Mouse (Mus musculus) MEL (cell line): ENCODE data around the gene Trim2. TPM values are rescaled to one million over a fixed set of nuclear protein-coding genes. Genes with fewer than 3 reads are reported as not detected.

Experiments used
- DNase-seq: peaks from one replicate; pipeline ENCODE4 v3.0.0; 2011; ENCODE audit warnings: low read depth, low spot score
- H3K27ac ChIP-seq: 2 replicates; pipeline ENCODE4 v1.5.1; 2012; ENCODE audit warnings: low read depth, mild to moderate bottlenecking, control low read depth, low read length, moderate library complexity; ENCODE audit not compliant: control insufficient read depth
- H3K27me3 ChIP-seq, 2 experiments: fragments of 150-350 bp in 1 of 2; sonication (generic) in 1 of 2; 2 replicates each; pipeline ENCODE4 v1.6.1; 2012; ENCODE audit warnings: low read length in 2 of 2, mild to moderate bottlenecking in 2 of 2, improper control_type of control experiment in 1 of 2, moderate library complexity in 1 of 2; ENCODE audit not compliant: insufficient read depth in 2 of 2, control insufficient read depth in 1 of 2
- H3K36me3 ChIP-seq, 2 experiments: 2 replicates each; pipeline ENCODE4 v1.6.1; 2012 to 2014; ENCODE audit warnings: low read length in 2 of 2, improper control_type of control experiment in 1 of 2, inconsistent platforms in 1 of 2, mild to moderate bottlenecking in 1 of 2; ENCODE audit not compliant: insufficient read depth in 2 of 2, control insufficient read depth in 1 of 2
- H3K4me1 ChIP-seq, 2 experiments: fragments of 150-350 bp in 1 of 2; sonication (generic) in 1 of 2; 2 replicates each; pipeline ENCODE4 v1.6.1; 2012; ENCODE audit warnings: low read length in 2 of 2, improper control_type of control experiment in 1 of 2, mild to moderate bottlenecking in 1 of 2; ENCODE audit not compliant: insufficient read depth in 2 of 2, control insufficient read depth in 1 of 2
- H3K4me3 ChIP-seq, 2 experiments: fragments of 150-350 bp in 1 of 2; sonication (generic) in 1 of 2; 2 replicates each; pipeline ENCODE4 v1.5.1; 2012; ENCODE audit warnings: low read depth in 2 of 2, low read length in 2 of 2, mild to moderate bottlenecking in 2 of 2, moderate library complexity in 2 of 2, control low read depth in 1 of 2, improper control_type of control experiment in 1 of 2; ENCODE audit not compliant: control insufficient read depth in 1 of 2, insufficient read depth in 1 of 2
- H3K79me2 ChIP-seq: 2 replicates; pipeline ENCODE4 v1.6.1; 2012; ENCODE audit warnings: mild to moderate bottlenecking, low read length, moderate library complexity; ENCODE audit not compliant: control insufficient read depth, poor library complexity, insufficient read depth
- H3K9ac ChIP-seq: 2 replicates; pipeline ENCODE4 v1.6.1; 2012; ENCODE audit warnings: low read depth, mild to moderate bottlenecking, control low read depth, low read length, moderate library complexity; ENCODE audit not compliant: control insufficient read depth, poor library complexity, severe bottlenecking
- H3K9me3 ChIP-seq: fragments of 150-350 bp; sonication (generic); replicated peaks from 2 replicates; pipeline ENCODE4 v1.6.1; 2012; ENCODE audit warnings: mild to moderate bottlenecking, low read length, improper control_type of control experiment, moderate library complexity; ENCODE audit not compliant: insufficient read depth
- BHLHE40 ChIP-seq: IDR thresholded peaks from 2 replicates; pipeline ENCODE4 v1.6.1; 2012; ENCODE audit warnings: low read depth, mild to moderate bottlenecking, inconsistent platforms, low read length, improper control_type of control experiment, borderline replicate concordance
- CHD2 ChIP-seq: IDR thresholded peaks from 2 replicates; pipeline ENCODE4 v1.6.1; 2011; ENCODE audit warnings: low read length, improper control_type of control experiment
- CTCF ChIP-seq, 3 experiments: IDR thresholded peaks in 2 of 3; conservative IDR thresholded peaks in 1 of 3; 2 replicates each; pipeline ENCODE4 v1.5.1; 2011 to 2012; ENCODE audit warnings: low read length in 3 of 3, low read depth in 2 of 3, mild to moderate bottlenecking in 2 of 3, improper control_type of control experiment in 1 of 3, inconsistent platforms in 1 of 3, mixed read lengths in 1 of 3, moderate library complexity in 1 of 3; ENCODE audit not compliant: control insufficient read depth in 1 of 3, insufficient read depth in 1 of 3, poor library complexity in 1 of 3, severe bottlenecking in 1 of 3
- E2F4 ChIP-seq: IDR thresholded peaks from 2 replicates; pipeline ENCODE4 v1.6.1; 2011; ENCODE audit warnings: low read depth, low read length, improper control_type of control experiment, borderline replicate concordance
- ELF1 ChIP-seq: IDR thresholded peaks from 2 replicates; pipeline ENCODE4 v1.6.1; 2014; ENCODE audit warnings: low read depth, mild to moderate bottlenecking, inconsistent platforms, low read length, improper control_type of control experiment, moderate library complexity
- EP300 ChIP-seq, 2 experiments: IDR thresholded peaks; 2 replicates each; pipeline ENCODE4 v1.6.1; 2011; ENCODE audit warnings: improper control_type of control experiment in 2 of 2, low read length in 2 of 2, low read depth in 1 of 2, mild to moderate bottlenecking in 1 of 2
- ETS1 ChIP-seq: IDR thresholded peaks from 2 replicates; pipeline ENCODE4 v1.6.1; 2012; ENCODE audit warnings: low read depth, mild to moderate bottlenecking, inconsistent platforms, low read length, improper control_type of control experiment, moderate library complexity
- GATA1 ChIP-seq: IDR thresholded peaks from 2 replicates; pipeline ENCODE4 v1.6.1; 2011; ENCODE audit warnings: low read depth, low read length, improper control_type of control experiment
- HCFC1 ChIP-seq: IDR thresholded peaks from 2 replicates; pipeline ENCODE4 v1.6.1; 2012; ENCODE audit warnings: low read depth, mild to moderate bottlenecking, inconsistent platforms, low read length, improper control_type of control experiment, moderate library complexity
- JUND ChIP-seq: IDR thresholded peaks from 2 replicates; pipeline ENCODE4 v1.6.1; 2011; ENCODE audit warnings: low read depth, mild to moderate bottlenecking, improper control_type of control experiment, low read length
- KAT2A ChIP-seq: conservative IDR thresholded peaks from 2 replicates; pipeline ENCODE4 v1.6.1; 2012; ENCODE audit warnings: low read depth, low read length, improper control_type of control experiment, inconsistent platforms
- MAFK ChIP-seq: IDR thresholded peaks from 2 replicates; pipeline ENCODE4 v1.6.1; 2011; ENCODE audit warnings: low read depth, mild to moderate bottlenecking, low read length, improper control_type of control experiment, borderline replicate concordance
- MAZ ChIP-seq: IDR thresholded peaks from 2 replicates; pipeline ENCODE4 v1.6.1; 2012; ENCODE audit warnings: low read depth, mild to moderate bottlenecking, inconsistent platforms, low read length, improper control_type of control experiment
- MYB ChIP-seq: IDR thresholded peaks from 2 replicates; pipeline ENCODE4 v1.6.1; 2011; ENCODE audit warnings: mild to moderate bottlenecking, low read depth, low read length, improper control_type of control experiment
- NRF1 ChIP-seq: IDR thresholded peaks from 2 replicates; pipeline ENCODE4 v1.6.1; 2014; ENCODE audit warnings: low read depth, mild to moderate bottlenecking, inconsistent platforms, low read length, improper control_type of control experiment, moderate library complexity; ENCODE audit not compliant: poor library complexity, insufficient read depth, severe bottlenecking
- POLR2A ChIP-seq, 2 experiments: IDR thresholded peaks; 2 replicates each; pipeline ENCODE4 v1.6.1; 2011 to 2012; ENCODE audit warnings: low read length in 2 of 2, mild to moderate bottlenecking in 2 of 2, control low read depth in 1 of 2, improper control_type of control experiment in 1 of 2, low read depth in 1 of 2, moderate library complexity in 1 of 2; ENCODE audit not compliant: control insufficient read depth in 1 of 2, insufficient read depth in 1 of 2, poor library complexity in 1 of 2
- POLR2AphosphoS5 ChIP-seq: IDR thresholded peaks from 2 replicates; pipeline ENCODE4 v1.6.1; 2012; ENCODE audit warnings: low read depth, borderline replicate concordance, mild to moderate bottlenecking, inconsistent platforms, low read length, moderate library complexity, mixed read lengths
- RCOR1 ChIP-seq: IDR thresholded peaks from 2 replicates; pipeline ENCODE4 v1.6.1; 2012; ENCODE audit warnings: low read depth, mild to moderate bottlenecking, inconsistent platforms, low read length, improper control_type of control experiment
- SIN3A ChIP-seq: IDR thresholded peaks from 2 replicates; pipeline ENCODE4 v1.6.1; 2012; ENCODE audit warnings: low read length, improper control_type of control experiment, inconsistent platforms
- SMC3 ChIP-seq: IDR thresholded peaks from 2 replicates; pipeline ENCODE4 v1.6.1; 2011; ENCODE audit warnings: low read depth, low read length, improper control_type of control experiment
- TAL1 ChIP-seq: IDR thresholded peaks from 2 replicates; pipeline ENCODE4 v1.6.1; 2012; ENCODE audit warnings: mild to moderate bottlenecking, inconsistent platforms, low read length, moderate library complexity, mixed read lengths
- TBP ChIP-seq: IDR thresholded peaks from 2 replicates; pipeline ENCODE4 v1.8.0; 2011; ENCODE audit warnings: low read depth, low read length, improper control_type of control experiment
- TCF12 ChIP-seq: IDR thresholded peaks from 2 replicates; pipeline ENCODE4 v1.6.1; 2014; ENCODE audit warnings: low read depth, mild to moderate bottlenecking, inconsistent platforms, low read length, improper control_type of control experiment, moderate library complexity
- UBTF ChIP-seq: IDR thresholded peaks from 2 replicates; pipeline ENCODE4 v1.6.1; 2012; ENCODE audit warnings: low read depth, mild to moderate bottlenecking, inconsistent platforms, low read length, improper control_type of control experiment, moderate library complexity, borderline replicate concordance; ENCODE audit not compliant: insufficient read depth
- USF1 ChIP-seq: IDR thresholded peaks from 2 replicates; pipeline ENCODE4 v1.6.1; 2014; ENCODE audit warnings: low read depth, mild to moderate bottlenecking, inconsistent platforms, low read length, improper control_type of control experiment, moderate library complexity
- USF2 ChIP-seq, 2 experiments: IDR thresholded peaks; 2 replicates each; pipeline ENCODE4 v1.6.1; 2011 to 2012; ENCODE audit warnings: improper control_type of control experiment in 2 of 2, low read length in 2 of 2, borderline replicate concordance in 1 of 2, inconsistent platforms in 1 of 2, low read depth in 1 of 2, mild to moderate bottlenecking in 1 of 2; ENCODE audit not compliant: insufficient read depth in 1 of 2
- ZC3H11A ChIP-seq: IDR thresholded peaks from 2 replicates; pipeline ENCODE4 v1.6.1; 2012; ENCODE audit warnings: low read depth, mild to moderate bottlenecking, inconsistent platforms, low read length, improper control_type of control experiment
- ZKSCAN1 ChIP-seq: IDR thresholded peaks from 2 replicates; pipeline ENCODE4 v1.6.1; 2012; ENCODE audit warnings: low read depth, mild to moderate bottlenecking, inconsistent platforms, low read length, improper control_type of control experiment, moderate library complexity
- ZMIZ1 ChIP-seq: IDR thresholded peaks from 2 replicates; pipeline ENCODE4 v1.6.1; 2012; ENCODE audit warnings: low read depth, mild to moderate bottlenecking, inconsistent platforms, low read length, improper control_type of control experiment, moderate library complexity
- ZNF384 ChIP-seq: IDR thresholded peaks from 2 replicates; pipeline ENCODE4 v1.6.1; 2012; ENCODE audit warnings: low read depth, mild to moderate bottlenecking, inconsistent platforms, low read length, improper control_type of control experiment
- polyA plus RNA-seq, 2 experiments: library from polyadenylated mRNA; stranded (reverse) in 1 of 2; unstranded in 1 of 2; fragments of >175 nt in 1 of 2; fragments of >200 nt in 1 of 2; gene quantifications; 2 replicates each; pipeline versions ENCODE4 v1.2.1 to v1.2.4; 2012; ENCODE audit warnings: low replicate concordance in 2 of 2, low read depth in 1 of 2; ENCODE audit not compliant: insufficient read length in 2 of 2, insufficient read depth in 1 of 2, missing spikeins in 1 of 2
- total RNA-seq: library from RNA; depleted of rRNA; stranded (reverse); fragments of 300-350 nt; gene quantifications from 2 replicates; pipeline ENCODE4 v1.2.3, GENCODE M21; 2012

Trim2 gene
- total and polyA plus RNA-seq, 3 experiments: 1.7 to 4.4 TPM; not detected in 1

DNA sequence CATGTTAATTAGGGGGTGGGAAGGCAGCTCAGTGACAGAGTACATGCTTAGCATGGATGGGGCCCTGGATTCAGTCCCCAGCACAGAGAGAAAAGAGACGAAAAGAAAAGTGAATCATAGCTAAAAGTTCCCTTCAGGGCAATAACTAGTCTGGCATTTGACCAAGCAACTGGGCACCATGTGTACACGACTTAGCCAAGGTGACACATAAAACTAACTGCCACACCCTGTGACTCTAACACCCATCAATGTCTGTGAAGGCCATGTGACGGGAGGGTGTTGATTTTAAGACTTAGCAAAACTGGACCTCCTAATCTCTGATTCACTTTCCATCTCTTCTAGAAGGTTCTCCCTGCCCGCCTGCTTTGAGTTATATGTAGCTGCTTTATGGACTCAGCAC lies 12.2 kb upstream of the Trim2 start:
- no peak for TF ChIP-seq SMC3
- TF ChIP-seq MAZ: no peak
- no peak for TF ChIP-seq E2F4
- no peak for TF ChIP-seq ZC3H11A
- no peak for TF ChIP-seq RCOR1
- no peak for TF ChIP-seq ELF1
- no peak for TF ChIP-seq KAT2A
- no peak for TF ChIP-seq ZKSCAN1
- TF ChIP-seq HCFC1: no peak
- no peak for TF ChIP-seq TBP
- TF ChIP-seq, all 39 proteins: peak for 0
- no peaks in the 10 kb centered on the region for H3K27me3 ChIP-seq
- no peak overlapping the region for H3K9ac ChIP-seq
- H3K36me3 ChIP-seq: peaks cover 0 to 23% of the 10 kb centered on the region in 2 experiments; a peak in 2 of 4 replicates
- H3K9me3 ChIP-seq: no peaks in the 10 kb centered on the region
- H3K4me3 ChIP-seq: no peak overlapping the region
- H3K27ac ChIP-seq: peak overlapping the region; percentile 18; the same call in 1 of the 2 replicates
- H3K79me2 ChIP-seq: no peaks in the 10 kb centered on the region
- peaks cover 2 to 26% of the 10 kb centered on the region in 2 experiments; a peak in 3 of 4 replicates for H3K4me1 ChIP-seq
- no peak for DNase-seq

DNA sequence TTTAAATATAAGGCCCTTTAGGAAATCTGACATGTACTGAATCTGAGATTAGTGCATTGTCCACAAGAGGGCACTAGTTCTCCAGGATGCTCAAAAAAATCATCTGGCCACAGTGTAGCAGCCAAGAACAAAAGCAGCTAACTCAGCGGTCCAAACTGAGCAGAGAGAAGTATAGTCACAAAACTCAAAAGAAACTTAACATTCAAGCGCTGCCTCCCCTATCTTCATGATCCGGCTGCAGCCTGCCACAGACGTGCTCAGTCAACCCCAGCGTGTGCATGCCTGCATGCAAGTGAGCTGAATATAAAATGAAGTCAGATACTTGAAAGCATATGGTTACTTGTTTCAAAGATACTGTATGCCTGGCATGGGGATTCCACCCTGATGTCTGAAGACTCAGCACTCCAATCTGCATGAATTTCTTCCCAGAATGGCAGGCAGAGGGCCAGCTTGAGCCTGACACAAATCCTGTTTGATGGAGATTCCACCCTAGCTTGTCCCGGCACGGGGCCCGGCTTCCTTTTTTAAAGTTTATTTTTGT lies 8.0 kb upstream of the Trim2 start:
- Histone ChIP-seq H3K27me3 (no peaks in the 10 kb centered on the region), H3K9ac (peak overlapping the region; percentile 44), H3K79me2 (no peaks in the 10 kb centered on the region), H3K4me1 (peaks cover 6 to 28% of the 10 kb centered on the region in 2 experiments; a peak in 3 of 4 replicates), H3K36me3 (peaks cover 0 to 20% of the 10 kb centered on the region in 2 experiments; a peak in 2 of 4 replicates), H3K9me3 (no peaks in the 10 kb centered on the region), H3K4me3 (peak overlapping the region; percentile 35 to 36), H3K27ac (peak overlapping the region; percentile 33; the same call in 1 of the 2 replicates)
- peak; percentile 94 for DNase-seq
- no peak for TF ChIP-seq MYB
- no peak for TF ChIP-seq TAL1
- TF ChIP-seq EP300 (IDR thresholded peaks at IDR 0.05; ENCODE audit: low read depth in 1 of 2, low read length in 2 of 2): 0 out of 4 replicates have a peak, but pooled peaks of 1 of the 2 experiments have one; percentile 12
- no peak for TF ChIP-seq HCFC1
- TF ChIP-seq NRF1: no peak
- no peak for TF ChIP-seq USF2 (IDR thresholded peaks at IDR 0.05; ENCODE audit: borderline replicate concordance in 1 of 2, insufficient read depth in 1 of 2, low read depth in 1 of 2, low read length in 2 of 2)
- TF ChIP-seq POLR2A (IDR thresholded peaks at IDR 0.05; ENCODE audit: control insufficient read depth in 1 of 2, insufficient read depth in 1 of 2, low read depth in 1 of 2, low read length in 2 of 2, poor library complexity in 1 of 2): no peak
- TF ChIP-seq UBTF: no peak
- TF ChIP-seq TCF12: no peak
- no peak for TF ChIP-seq USF1
- TF ChIP-seq CTCF (IDR thresholded peaks at IDR 0.05 in 2 of 3, conservative IDR thresholded peaks at IDR 0.05 in 1 of 3; ENCODE audit: control insufficient read depth in 1 of 3, insufficient read depth in 1 of 3, low read depth in 2 of 3, low read length in 3 of 3, poor library complexity in 1 of 3, severe bottlenecking in 1 of 3): peak; percentile 47 to 97 (median 73)
- peak; percentile 50; the same call in 1 of the 2 replicates for TF ChIP-seq MAFK
- no peak for TF ChIP-seq TBP
- TF ChIP-seq SIN3A: peak; percentile 86
- TF ChIP-seq BHLHE40: no peak
- TF ChIP-seq ZKSCAN1: no peak
- TF ChIP-seq ZNF384: peak; percentile 74
- TF ChIP-seq KAT2A: no peak
- no peak for TF ChIP-seq POLR2AphosphoS5
- TF ChIP-seq GATA1: peak; percentile 33
- 0 out of 2 replicates have a peak, but pooled peaks have one; percentile 49 for TF ChIP-seq RCOR1
- TF ChIP-seq CHD2: no peak
- TF ChIP-seq ETS1: peak; percentile 48; the same call in 1 of the 2 replicates
- TF ChIP-seq ZC3H11A: peak; percentile 93
- TF ChIP-seq JUND: no peak
- no peak for TF ChIP-seq ZMIZ1
